Mouse (Mus musculus) thymus, postnatal 4 days (tissue): ENCODE results near the gene Ifit1.

ENCODE experiments used
- DNase-seq: peaks from one replicate; pipeline ENCODE4 v3.0.0; 2021

The Ifit1 gene

GRCm38 (mm10) chr19:34656511-34657298 is 16.0 kb downstream of the Ifit1 start:
- DNase-seq, result no peak

DNA sequence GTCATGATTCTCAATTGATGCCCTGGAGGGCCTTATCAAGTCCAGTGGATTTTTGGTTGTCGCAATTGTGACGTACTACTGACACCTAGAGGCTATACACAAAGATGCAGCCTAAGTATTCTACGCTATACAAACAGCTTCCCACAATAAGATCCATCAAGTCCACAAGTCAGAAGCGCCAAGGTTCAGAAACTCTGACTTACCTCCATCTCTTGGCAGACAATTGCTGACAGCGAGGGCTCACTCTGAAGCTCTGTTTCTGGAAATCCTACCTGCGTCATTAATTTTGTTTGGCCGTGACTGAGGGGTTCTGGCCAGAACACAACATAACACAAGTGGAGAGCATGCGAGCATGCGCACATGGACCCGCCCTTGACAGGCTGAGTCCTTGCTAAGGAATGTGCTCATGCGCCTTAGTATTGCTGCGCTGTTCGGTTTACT is 21.4 kb downstream of the Ifit1 start:
- peak; percentile 51 for DNase-seq

DNA sequence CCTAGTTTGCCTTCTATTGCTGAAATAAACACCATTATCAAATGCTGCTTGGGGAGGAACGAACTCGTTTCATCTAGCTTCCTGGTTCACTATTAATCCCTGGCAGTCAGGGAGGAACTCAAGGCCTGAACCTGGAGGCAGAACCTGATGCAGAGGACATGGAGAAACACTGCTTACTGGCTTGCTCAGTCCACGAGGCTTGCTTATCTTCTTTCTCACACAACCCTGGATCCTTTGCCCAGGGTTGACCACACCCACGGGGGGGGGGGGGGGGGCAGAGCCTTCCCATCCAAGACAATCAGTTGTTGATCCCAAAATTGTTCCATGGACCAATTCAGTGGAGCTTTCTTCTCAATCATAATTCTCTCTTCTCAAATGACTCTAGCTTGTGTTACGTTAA is 22.1 kb downstream of the Ifit1 start:
- DNase-seq, result no peak

DNA sequence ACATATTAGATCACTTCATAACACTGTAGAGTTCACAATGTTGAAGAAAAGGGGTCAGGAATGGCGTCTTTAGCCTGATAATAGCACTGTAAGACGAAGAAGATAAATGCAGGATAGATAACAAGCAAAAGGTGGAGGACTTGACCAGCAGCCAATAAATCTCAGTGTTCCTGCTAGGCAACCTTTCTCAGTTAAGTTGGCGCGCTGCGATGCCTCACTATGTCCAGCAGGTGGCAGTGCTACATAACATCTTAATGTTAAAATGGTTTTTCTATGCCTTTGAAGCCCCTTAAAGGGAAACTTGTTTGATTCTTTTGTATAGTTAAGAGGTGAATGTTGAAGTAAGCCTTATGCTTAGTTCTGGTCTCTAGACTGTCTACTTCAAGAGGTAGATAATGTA is 25.5 kb downstream of the Ifit1 start:
- peak; percentile 83 for DNase-seq

DNA sequence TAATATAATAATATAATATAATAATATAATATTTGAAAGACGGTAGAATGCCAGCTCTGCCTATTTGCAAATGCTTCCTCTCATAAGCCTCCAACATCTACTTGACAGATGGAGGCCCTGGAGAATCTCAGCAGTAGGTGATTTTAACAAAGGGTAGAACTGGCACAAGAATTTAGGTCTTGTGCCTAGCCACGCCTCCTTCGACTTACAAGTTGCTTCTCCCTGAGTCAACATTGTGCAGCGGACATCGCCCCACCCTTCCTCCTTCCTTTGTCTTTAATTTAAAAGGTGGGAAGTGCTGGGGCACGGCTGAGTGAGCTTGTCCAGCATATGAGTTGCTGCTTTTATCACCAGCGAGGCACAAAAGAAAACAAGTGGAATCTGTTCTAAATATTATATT is 32.8 kb downstream of the Ifit1 start:
- DNase-seq, result no peak

- no peak for DNase-seq
Observed at GRCm38 (mm10) chr19:34678428-34678827, 37.8 kb downstream of the Ifit1 start.

DNA sequence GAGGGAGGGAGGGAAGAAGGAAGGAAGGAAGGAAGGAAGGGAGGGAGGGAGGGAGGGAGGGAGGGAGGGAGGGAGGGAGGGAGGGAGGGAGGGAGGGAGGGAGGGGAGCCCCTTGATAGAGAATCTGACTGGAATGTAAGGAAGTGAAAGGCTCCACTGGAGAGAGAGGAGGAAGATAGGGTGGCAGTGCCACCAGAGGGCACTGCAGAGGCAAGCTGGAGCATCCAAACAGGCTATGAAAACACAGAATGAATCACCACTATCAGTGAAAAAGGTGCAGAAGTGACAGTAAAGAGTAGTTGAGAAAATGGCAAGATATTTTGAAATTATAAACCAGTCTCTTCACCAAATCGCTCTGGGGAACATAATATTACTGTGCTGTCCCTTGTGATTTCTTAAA is 44.2 kb downstream of the Ifit1 start:
- DNase-seq, result peak; percentile 58

DNA sequence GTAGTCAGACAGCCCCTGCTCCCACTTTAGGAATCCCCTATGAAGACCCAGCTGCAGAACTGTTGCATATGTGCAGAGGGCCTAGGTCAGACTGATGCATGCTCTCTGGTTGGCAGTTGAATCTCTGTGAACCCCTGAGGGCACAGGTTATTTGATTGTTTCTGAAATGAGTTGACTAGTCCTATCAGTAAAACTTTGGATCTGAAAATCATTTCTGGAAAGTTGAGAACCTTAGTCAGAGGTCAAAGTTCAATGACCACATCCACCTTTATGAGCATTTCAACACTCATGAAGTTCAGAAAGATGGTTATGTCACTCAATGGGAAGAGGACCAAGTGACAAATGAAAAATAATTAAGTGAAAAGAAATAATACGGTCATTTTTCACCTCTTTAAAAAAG is 44.9 kb downstream of the Ifit1 start:
- DNase-seq, result no peak

DNA sequence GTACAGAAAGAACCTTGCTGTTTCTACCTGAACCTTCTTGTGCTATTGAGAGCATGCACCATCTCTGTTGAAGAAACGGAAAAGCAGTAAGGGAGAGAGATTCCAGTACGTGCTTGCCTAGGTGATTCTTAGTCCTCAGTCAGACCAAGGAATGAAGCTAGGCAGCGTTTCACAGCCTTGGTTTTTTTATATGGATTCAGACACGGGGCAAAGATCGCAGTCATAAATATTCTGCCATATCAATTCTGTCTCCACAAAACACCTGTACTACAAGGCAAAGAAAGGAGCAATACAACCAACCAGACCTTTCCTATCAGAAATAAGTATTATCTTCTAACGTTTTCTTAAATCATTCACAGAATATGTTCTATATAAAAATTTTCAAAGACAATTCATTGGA is 50.7 kb downstream of the Ifit1 start:
- DNase-seq, result no peak

- DNase-seq, result no peak
Observed at GRCm38 (mm10) chr19:34696352-34696986, 55.8 kb downstream of the Ifit1 start.

GRCm38 (mm10) chr19:34697461-34697860 is 56.8 kb downstream of the Ifit1 start:
- DNase-seq, result no peak

DNA sequence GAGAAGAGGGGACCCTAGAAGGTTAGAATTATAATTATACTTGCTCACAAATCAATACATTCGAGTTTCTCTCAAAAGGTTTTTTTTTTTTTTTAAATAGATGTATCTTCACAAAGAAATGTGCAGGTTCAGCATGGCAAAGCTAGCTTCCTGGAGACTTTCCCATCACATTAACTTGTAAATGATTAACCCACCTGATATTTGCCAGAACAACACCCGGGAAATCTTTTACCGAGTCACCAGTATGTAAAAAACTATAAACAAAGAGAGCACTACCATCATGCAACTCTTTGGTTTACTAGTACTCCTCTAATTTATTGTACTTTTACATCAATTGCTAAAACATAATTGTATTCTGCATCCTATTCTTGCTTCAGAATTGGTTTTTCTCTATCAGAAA is 57.8 kb downstream of the Ifit1 start:
- DNase-seq, result no peak

DNA sequence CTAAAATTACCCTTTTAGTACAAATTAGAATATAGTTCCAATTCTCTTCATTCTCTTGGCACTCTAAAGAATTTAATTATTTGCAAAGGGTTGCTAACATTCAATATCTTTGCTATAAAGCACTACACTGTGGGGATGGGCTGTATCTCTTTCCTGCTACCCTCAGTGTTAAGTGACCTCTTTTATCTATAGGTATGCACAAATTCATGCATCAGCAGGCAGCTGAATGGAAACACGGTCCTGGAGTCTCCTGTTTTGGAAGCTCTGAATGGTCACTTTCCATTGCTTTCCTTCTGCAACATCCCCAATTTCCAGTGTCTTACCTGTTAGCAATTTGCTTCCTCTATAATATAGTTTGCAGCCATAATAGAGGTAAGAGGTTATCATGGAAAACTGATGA is 58.2 kb downstream of the Ifit1 start:
- DNase-seq, result no peak

DNA sequence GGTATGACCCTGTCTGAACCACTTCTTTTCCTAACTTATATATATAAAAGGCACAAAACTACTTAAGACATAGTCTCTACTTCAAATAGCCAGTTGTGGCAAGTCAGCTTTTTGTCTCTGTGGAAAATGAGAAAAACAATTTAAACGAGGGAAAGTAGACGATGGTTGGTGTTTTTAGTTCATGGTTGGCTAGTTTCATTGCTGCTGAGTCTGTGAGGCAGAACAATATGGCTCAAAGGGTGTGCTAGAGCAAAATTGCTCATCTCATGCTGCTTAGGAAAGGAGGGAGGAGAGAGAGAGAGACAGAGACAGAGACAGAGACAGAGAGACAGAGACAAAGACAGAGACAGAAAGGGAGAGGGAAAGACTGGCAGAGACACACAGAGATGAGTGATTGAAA is 58.6 kb downstream of the Ifit1 start:
- DNase-seq, result no peak
